Mouse (Mus musculus): ENCODE data around the gene Sult4a1. TPM values are rescaled to one million over a fixed set of nuclear protein-coding genes. Genes with fewer than 3 reads are reported as not detected.

Gene Sult4a1
- polyA plus RNA-seq, 1 experiment, result 0.22 TPM

DNA sequence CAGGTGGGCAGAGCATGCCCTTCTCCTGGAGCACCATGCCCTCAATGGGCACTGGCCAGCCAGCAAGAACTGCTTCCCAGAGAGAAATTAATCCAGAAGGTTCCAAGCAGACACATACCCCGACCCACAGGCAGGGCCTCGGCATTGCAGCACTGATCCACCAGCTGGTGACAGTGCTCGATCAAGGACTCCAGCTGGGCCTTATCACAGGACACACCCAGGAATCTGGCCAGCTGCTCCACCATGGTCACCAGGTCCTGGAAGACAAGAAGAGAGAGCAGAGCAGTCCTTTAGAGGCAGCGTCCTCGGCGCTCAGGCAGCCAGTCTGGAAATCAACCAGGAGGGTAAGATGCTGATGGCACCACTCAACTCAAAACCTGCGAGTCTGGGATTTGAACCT lies 25.5 kb downstream of the Sult4a1 start:
- H3K27ac ChIP-seq (ENCODE audit: control insufficient read depth, insufficient read depth, low read length), result no peak overlapping the region
- no peaks in the 10 kb centered on the region for H3K4me1 ChIP-seq (replicated peaks; ENCODE audit: control insufficient read depth, insufficient read depth, low read length)
- 80% methylated on average over 7 of the region's 7 CpGs for WGBS
- H3K27me3 ChIP-seq (ENCODE audit: control insufficient read depth, insufficient read depth, low read length), result no peaks in the 10 kb centered on the region
- no peak for TF ChIP-seq CTCF (IDR thresholded peaks at IDR 0.05; ENCODE audit: borderline replicate concordance, control insufficient read depth, extremely low read depth, insufficient read depth, low read length, poor library complexity)
- no peak for TF ChIP-seq POLR2A (IDR thresholded peaks at IDR 0.05; ENCODE audit: control insufficient read depth, extremely low read depth, insufficient read depth, low read length, poor library complexity)
- H3K4me3 ChIP-seq (ENCODE audit: control insufficient read depth, insufficient read depth, low read length), result no peak overlapping the region
- H3K36me3 ChIP-seq (ENCODE audit: control insufficient read depth, insufficient read depth, low read length), result no peaks in the 10 kb centered on the region
- DNase-seq, result no peak

GRCm38 (mm10) chr15:84079519-84079918 lies 26.0 kb downstream of the Sult4a1 start:
- no peak for TF ChIP-seq CTCF (IDR thresholded peaks at IDR 0.05; ENCODE audit: borderline replicate concordance, control insufficient read depth, extremely low read depth, insufficient read depth, low read length, poor library complexity)
- TF ChIP-seq POLR2A (IDR thresholded peaks at IDR 0.05; ENCODE audit: control insufficient read depth, extremely low read depth, insufficient read depth, low read length, poor library complexity), result no peak
- no peak overlapping the region for H3K27ac ChIP-seq (ENCODE audit: control insufficient read depth, insufficient read depth, low read length)
- H3K4me3 ChIP-seq (ENCODE audit: control insufficient read depth, insufficient read depth, low read length), result no peak overlapping the region
- no peak for DNase-seq
- H3K36me3 ChIP-seq (ENCODE audit: control insufficient read depth, insufficient read depth, low read length), result no peaks in the 10 kb centered on the region
- no peaks in the 10 kb centered on the region for H3K27me3 ChIP-seq (ENCODE audit: control insufficient read depth, insufficient read depth, low read length)
- WGBS, result 93% methylated on average over 2 of the region's 2 CpGs
- no peaks in the 10 kb centered on the region for H3K4me1 ChIP-seq (replicated peaks; ENCODE audit: control insufficient read depth, insufficient read depth, low read length)

DNA sequence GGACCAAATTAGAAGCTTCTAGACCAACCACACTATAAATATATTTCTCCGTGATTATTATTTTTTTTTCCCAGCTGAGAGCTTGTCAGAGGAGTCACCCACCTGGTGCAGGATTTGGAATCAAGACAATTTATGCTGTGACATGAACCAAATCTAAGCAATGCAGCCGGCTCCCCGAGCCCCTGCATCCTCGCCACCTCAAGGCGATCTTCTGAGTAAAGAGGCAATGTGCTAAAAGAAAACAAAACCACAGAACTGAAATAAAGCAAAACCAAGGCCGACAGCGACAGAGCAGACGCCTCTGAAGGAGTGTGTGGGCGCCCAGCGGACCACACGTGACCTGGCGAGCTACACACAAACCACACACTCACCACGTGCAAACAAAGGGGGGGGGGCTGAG lies 26.9 kb downstream of the Sult4a1 start:
- TF ChIP-seq CTCF (IDR thresholded peaks at IDR 0.05; ENCODE audit: borderline replicate concordance, control insufficient read depth, extremely low read depth, insufficient read depth, low read length, poor library complexity) (no peak), POLR2A (IDR thresholded peaks at IDR 0.05; ENCODE audit: control insufficient read depth, extremely low read depth, insufficient read depth, low read length, poor library complexity) (no peak)
- Histone ChIP-seq H3K4me1 (replicated peaks; ENCODE audit: control insufficient read depth, insufficient read depth, low read length) (no peaks in the 10 kb centered on the region), H3K36me3 (ENCODE audit: control insufficient read depth, insufficient read depth, low read length) (no peaks in the 10 kb centered on the region), H3K27me3 (ENCODE audit: control insufficient read depth, insufficient read depth, low read length) (no peaks in the 10 kb centered on the region), H3K27ac (ENCODE audit: control insufficient read depth, insufficient read depth, low read length) (no peak overlapping the region), H3K4me3 (ENCODE audit: control insufficient read depth, insufficient read depth, low read length) (no peak overlapping the region)
- DNase-seq, result no peak
- WGBS, result 6% methylated on average over 13 of the region's 13 CpGs

DNA sequence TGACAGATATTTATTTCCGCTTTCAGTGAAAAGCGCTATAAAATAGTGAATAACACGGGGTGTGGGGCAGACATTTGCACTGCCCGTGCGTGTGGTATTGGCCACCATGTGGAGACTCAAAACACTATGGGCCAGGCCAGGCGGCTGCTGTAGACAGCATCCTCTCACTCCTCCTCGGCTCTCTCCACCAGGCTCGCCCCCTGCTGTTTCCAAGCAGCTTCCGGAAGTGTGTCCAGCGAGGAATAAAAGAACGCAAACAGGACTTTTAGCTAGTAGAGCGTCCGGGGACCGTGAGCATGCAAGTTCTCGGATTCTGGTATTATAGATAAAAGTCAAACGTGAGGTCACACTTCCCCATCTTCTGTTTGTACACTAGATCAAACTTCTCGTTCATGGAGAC lies 28.4 kb downstream of the Sult4a1 start:
- DNase-seq, result no peak
- Histone ChIP-seq H3K27ac (ENCODE audit: control insufficient read depth, insufficient read depth, low read length) (no peak overlapping the region), H3K27me3 (ENCODE audit: control insufficient read depth, insufficient read depth, low read length) (no peaks in the 10 kb centered on the region), H3K36me3 (ENCODE audit: control insufficient read depth, insufficient read depth, low read length) (no peaks in the 10 kb centered on the region), H3K4me3 (ENCODE audit: control insufficient read depth, insufficient read depth, low read length) (no peak overlapping the region), H3K4me1 (replicated peaks; ENCODE audit: control insufficient read depth, insufficient read depth, low read length) (no peaks in the 10 kb centered on the region)
- 73% methylated on average over 17 of the region's 17 CpGs for WGBS
- no peak for TF ChIP-seq CTCF (IDR thresholded peaks at IDR 0.05; ENCODE audit: borderline replicate concordance, control insufficient read depth, extremely low read depth, insufficient read depth, low read length, poor library complexity)
- TF ChIP-seq POLR2A (IDR thresholded peaks at IDR 0.05; ENCODE audit: control insufficient read depth, extremely low read depth, insufficient read depth, low read length, poor library complexity), result no peak

DNA sequence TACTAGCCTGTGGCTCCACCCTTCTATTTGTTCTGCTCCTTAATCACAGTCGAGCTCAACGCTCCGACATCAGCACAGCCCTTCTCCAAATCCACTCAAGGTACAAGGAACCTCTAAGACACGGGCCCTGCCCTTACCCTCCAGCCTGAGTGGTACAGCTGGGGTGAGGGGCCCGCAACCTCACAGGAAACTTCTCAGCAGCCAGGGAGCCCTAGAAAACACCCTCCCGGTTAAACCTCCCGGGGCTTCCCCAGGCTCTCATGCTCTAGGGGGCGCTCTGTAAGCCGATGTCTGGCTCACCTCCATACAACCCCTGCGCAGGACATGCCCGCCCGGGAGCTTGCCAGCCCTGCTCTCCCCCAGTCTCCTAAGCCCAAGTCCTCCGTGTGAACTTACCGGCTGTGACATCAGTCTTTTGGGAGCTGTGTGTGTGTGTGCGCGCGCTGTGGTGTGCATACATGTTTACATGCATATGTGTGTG lies 30.8 kb downstream of the Sult4a1 start:
- Histone ChIP-seq H3K4me1 (replicated peaks; ENCODE audit: control insufficient read depth, insufficient read depth, low read length) (no peaks in the 10 kb centered on the region), H3K27me3 (ENCODE audit: control insufficient read depth, insufficient read depth, low read length) (peaks cover 2% of the 10 kb centered on the region; the same call in 1 of the 2 replicates), H3K4me3 (ENCODE audit: control insufficient read depth, insufficient read depth, low read length) (no peak overlapping the region), H3K27ac (ENCODE audit: control insufficient read depth, insufficient read depth, low read length) (no peak overlapping the region), H3K36me3 (ENCODE audit: control insufficient read depth, insufficient read depth, low read length) (no peaks in the 10 kb centered on the region)
- TF ChIP-seq CTCF (IDR thresholded peaks at IDR 0.05; ENCODE audit: borderline replicate concordance, control insufficient read depth, extremely low read depth, insufficient read depth, low read length, poor library complexity) (no peak), POLR2A (IDR thresholded peaks at IDR 0.05; ENCODE audit: control insufficient read depth, extremely low read depth, insufficient read depth, low read length, poor library complexity) (no peak)
- DNase-seq, result no peak
- WGBS, result 22% methylated on average over 17 of the region's 17 CpGs

DNA sequence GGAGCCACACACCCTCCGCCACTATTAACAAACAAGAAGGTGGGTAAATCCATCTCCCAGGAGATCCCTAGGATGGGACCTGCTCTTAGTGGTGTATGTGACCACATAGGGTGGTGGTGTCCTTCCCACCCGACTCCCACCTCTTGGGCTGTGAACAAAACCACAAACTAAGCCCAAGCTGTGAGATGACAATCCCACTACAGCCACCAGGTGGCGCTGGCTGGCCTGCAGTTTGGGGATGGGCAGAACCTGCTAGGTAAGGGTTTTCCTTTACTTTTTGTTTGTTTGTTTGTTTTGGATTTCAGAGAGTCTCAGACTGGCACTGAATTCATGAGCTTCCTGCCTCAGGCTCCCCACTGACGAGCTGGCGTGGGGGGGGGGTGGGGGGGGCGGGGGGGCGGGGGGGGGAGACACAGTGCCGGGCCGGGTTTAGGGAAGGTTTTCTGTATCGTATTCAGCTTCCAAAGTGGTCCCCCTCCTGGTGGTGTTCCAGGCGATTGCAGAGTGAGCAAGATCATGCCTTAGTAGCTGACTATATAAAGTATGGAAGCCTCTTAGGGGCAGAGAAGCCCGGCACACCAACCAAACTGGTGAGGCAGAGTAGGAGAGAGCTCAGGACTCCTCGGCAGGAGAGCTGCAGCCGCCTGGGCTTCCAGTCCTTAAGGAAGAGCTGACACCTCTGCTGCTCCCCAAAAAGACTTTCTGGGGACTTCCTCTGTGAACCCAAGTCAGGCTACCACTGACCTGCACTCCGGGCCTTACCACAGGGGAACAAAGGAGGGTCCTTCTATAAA lies 31.4 kb downstream of the Sult4a1 start:
- Histone ChIP-seq H3K27me3 (ENCODE audit: control insufficient read depth, insufficient read depth, low read length) (peaks cover 2% of the 10 kb centered on the region; the same call in 1 of the 2 replicates), H3K4me1 (replicated peaks; ENCODE audit: control insufficient read depth, insufficient read depth, low read length) (no peaks in the 10 kb centered on the region), H3K27ac (ENCODE audit: control insufficient read depth, insufficient read depth, low read length) (no peak overlapping the region), H3K4me3 (ENCODE audit: control insufficient read depth, insufficient read depth, low read length) (no peak overlapping the region), H3K36me3 (ENCODE audit: control insufficient read depth, insufficient read depth, low read length) (no peaks in the 10 kb centered on the region)
- WGBS, result 15% methylated on average over 15 of the region's 15 CpGs
- no peak for TF ChIP-seq POLR2A (IDR thresholded peaks at IDR 0.05; ENCODE audit: control insufficient read depth, extremely low read depth, insufficient read depth, low read length, poor library complexity)
- peak; percentile 83 for TF ChIP-seq CTCF (IDR thresholded peaks at IDR 0.05; ENCODE audit: borderline replicate concordance, control insufficient read depth, extremely low read depth, insufficient read depth, low read length, poor library complexity)
- peak; percentile 47 for DNase-seq

Data from thymus, adult 2 months (tissue).